Mouse (Mus musculus): ENCODE measurements around the gene Il33. TPM values are rescaled to one million over a fixed set of nuclear protein-coding genes. Genes with fewer than 3 reads are reported as not detected.

Il33 gene
- polyA plus RNA-seq, 2 experiments: 0.45 to 1.1 TPM

DNA sequence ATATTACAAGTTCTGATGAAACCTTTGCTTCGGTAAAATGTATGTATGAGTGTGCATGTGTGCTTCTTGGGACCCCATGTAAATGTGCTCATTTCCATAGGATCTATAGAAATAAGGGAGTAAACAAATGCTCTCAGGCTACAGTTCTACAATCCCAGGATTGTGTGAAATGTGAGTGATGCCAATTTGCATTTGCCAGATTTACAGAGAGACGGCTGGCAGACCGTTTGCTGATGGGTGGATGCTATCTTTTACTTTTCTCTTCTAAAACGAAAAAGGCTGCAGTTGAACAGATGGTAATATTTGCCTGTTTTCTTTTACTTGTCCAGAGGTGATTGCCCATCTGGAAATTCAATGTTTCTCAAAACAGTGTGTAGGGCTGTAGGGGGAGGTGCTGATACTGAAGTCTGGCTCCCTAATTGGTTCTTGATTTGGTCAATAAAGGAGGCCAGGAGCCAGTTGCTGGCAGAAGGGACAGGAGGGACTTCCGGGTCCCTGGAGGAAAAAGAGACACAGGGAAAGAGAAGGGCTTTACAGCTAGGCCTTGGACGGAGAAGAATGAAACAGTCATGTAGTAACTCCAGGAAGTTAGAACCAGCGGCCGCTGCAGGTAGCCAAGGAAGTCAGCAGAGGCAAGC lies 54.7 kb downstream of the Il33 start:
- H3K27me3 ChIP-seq (ENCODE audit: control insufficient read depth, insufficient read depth, low read length): no peaks in the 10 kb centered on the region
- TF ChIP-seq EP300 (IDR thresholded peaks at IDR 0.05; ENCODE audit: low read depth) (no peak), CTCF (IDR thresholded peaks at IDR 0.05; ENCODE audit: low read depth) (no peak)
- no peak for ATAC-seq (ENCODE audit: insufficient read depth)
- H3K4me1 ChIP-seq (replicated peaks; ENCODE audit: control insufficient read depth in 2 of 2, insufficient read depth in 2 of 2, low read length in 1 of 2): no peaks in the 10 kb centered on the region
- H3K9me3 ChIP-seq (ENCODE audit: control insufficient read depth, low read length): no peaks in the 10 kb centered on the region
- no peak overlapping the region for H3K27ac ChIP-seq
- no peak overlapping the region for H3K4me2 ChIP-seq (ENCODE audit: low read depth)
- WGBS (ENCODE audit: insufficient replicate concordance): 57% methylated on average over 8 of the region's 8 CpGs
- H3K36me3 ChIP-seq (replicated peaks; ENCODE audit: control insufficient read depth, insufficient read depth, low read depth): no peaks in the 10 kb centered on the region
- no peak overlapping the region for H3K4me3 ChIP-seq (ENCODE audit: insufficient read depth in 1 of 2, low read depth in 2 of 2, low read length in 2 of 2)
- no peak for DNase-seq (ENCODE audit: low read depth in 3 of 3, low spot score in 3 of 3)
- no peak overlapping the region for H3K9ac ChIP-seq (replicated peaks)

DNA sequence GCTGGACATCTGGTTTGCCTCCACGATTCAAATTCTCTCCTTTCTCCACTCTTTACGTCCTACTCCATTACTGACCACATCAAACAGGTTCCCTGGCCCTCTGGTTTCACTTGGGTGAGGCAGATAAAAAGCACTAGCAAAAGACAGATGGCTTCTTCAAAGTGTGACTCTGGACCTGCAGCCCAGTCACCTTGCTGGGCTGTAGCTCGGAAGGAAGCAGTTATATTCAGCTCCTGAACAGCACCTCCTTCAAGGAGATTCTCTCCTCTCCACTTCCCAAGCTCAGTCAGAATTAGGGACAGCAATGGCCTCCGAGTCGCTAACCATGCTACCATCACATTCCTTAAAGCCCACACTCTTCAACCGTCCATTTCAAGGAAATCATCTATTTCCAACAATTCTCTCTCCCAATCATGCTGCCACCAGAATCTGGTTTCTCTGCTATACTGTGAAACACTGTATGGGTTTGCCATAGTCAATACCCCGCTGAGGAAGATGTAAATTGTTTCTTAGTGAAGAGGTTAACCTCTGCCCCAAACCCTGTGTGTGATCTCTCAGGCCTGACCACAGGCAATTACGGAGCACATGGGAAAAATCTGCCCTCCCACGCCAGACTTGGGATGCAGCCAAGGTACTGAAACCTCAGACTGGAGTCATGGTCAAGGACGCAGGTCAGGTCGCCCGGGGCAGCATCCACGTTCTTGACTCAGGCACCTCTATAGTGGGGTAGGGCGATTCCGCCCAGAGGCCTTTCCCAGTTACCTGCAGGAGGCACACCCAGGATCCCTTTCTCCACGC lies 59.5 kb downstream of the Il33 start:
- TF ChIP-seq EP300 (IDR thresholded peaks at IDR 0.05; ENCODE audit: low read depth): no peak
- no peak for TF ChIP-seq CTCF (IDR thresholded peaks at IDR 0.05; ENCODE audit: low read depth)
- H3K4me3 ChIP-seq (ENCODE audit: insufficient read depth in 1 of 2, low read depth in 2 of 2, low read length in 2 of 2): no peak overlapping the region
- H3K9me3 ChIP-seq (ENCODE audit: control insufficient read depth, low read length): no peaks in the 10 kb centered on the region
- H3K27ac ChIP-seq: no peak overlapping the region
- H3K4me2 ChIP-seq (ENCODE audit: low read depth): no peak overlapping the region
- DNase-seq (ENCODE audit: low read depth in 3 of 3, low spot score in 3 of 3): no peak
- no peaks in the 10 kb centered on the region for H3K4me1 ChIP-seq (replicated peaks; ENCODE audit: control insufficient read depth in 2 of 2, insufficient read depth in 2 of 2, low read length in 1 of 2)
- no peak overlapping the region for H3K9ac ChIP-seq (replicated peaks)
- no peaks in the 10 kb centered on the region for H3K36me3 ChIP-seq (replicated peaks; ENCODE audit: control insufficient read depth, insufficient read depth, low read depth)
- no peaks in the 10 kb centered on the region for H3K27me3 ChIP-seq (ENCODE audit: control insufficient read depth, insufficient read depth, low read length)
- no peak for ATAC-seq (ENCODE audit: insufficient read depth)
- 62% methylated on average over 16 of the region's 16 CpGs for WGBS (ENCODE audit: insufficient replicate concordance)

DNA sequence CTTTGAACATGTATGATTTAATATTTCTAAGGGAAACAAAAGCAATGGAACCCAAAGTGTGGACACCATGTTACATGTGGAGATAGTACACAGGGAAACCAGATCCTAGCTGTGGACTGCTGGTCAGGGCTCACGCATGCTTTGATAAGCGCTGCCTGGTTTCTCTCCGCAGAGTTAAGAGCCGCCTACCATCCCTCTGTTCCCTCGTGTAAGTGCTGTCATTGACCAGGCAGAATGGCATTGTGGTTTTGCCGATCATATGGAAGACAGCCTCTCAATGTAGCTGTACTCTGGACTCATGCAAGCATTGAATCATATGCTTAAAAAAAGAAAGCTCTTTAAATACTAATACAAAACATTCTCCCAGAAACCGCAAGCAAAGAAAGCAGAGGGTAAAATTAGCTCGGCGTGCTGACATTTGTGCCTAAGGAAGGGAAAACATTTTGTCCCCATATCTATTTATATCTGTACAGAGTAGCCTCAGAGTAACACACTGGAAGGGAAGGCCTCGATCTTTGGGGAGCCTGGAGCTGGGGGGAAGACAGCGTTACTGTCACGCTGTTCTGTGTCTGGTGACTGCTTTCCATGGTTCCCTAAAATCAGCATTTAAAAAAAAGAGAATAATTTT lies 61.7 kb downstream of the Il33 start:
- H3K9ac ChIP-seq (replicated peaks): no peak overlapping the region
- ATAC-seq (ENCODE audit: insufficient read depth): no peak
- TF ChIP-seq EP300 (IDR thresholded peaks at IDR 0.05; ENCODE audit: low read depth) (no peak), CTCF (IDR thresholded peaks at IDR 0.05; ENCODE audit: low read depth) (no peak)
- H3K4me1 ChIP-seq (replicated peaks; ENCODE audit: control insufficient read depth in 2 of 2, insufficient read depth in 2 of 2, low read length in 1 of 2): no peaks in the 10 kb centered on the region
- WGBS (ENCODE audit: insufficient replicate concordance): 68% methylated on average over 12 of the region's 12 CpGs
- no peaks in the 10 kb centered on the region for H3K27me3 ChIP-seq (ENCODE audit: control insufficient read depth, insufficient read depth, low read length)
- no peaks in the 10 kb centered on the region for H3K9me3 ChIP-seq (ENCODE audit: control insufficient read depth, low read length)
- no peak for DNase-seq (ENCODE audit: low read depth in 3 of 3, low spot score in 3 of 3)
- H3K36me3 ChIP-seq (replicated peaks; ENCODE audit: control insufficient read depth, insufficient read depth, low read depth): no peaks in the 10 kb centered on the region
- H3K27ac ChIP-seq: no peak overlapping the region
- H3K4me2 ChIP-seq (ENCODE audit: low read depth): no peak overlapping the region
- H3K4me3 ChIP-seq (ENCODE audit: insufficient read depth in 1 of 2, low read depth in 2 of 2, low read length in 2 of 2): no peak overlapping the region

DNA sequence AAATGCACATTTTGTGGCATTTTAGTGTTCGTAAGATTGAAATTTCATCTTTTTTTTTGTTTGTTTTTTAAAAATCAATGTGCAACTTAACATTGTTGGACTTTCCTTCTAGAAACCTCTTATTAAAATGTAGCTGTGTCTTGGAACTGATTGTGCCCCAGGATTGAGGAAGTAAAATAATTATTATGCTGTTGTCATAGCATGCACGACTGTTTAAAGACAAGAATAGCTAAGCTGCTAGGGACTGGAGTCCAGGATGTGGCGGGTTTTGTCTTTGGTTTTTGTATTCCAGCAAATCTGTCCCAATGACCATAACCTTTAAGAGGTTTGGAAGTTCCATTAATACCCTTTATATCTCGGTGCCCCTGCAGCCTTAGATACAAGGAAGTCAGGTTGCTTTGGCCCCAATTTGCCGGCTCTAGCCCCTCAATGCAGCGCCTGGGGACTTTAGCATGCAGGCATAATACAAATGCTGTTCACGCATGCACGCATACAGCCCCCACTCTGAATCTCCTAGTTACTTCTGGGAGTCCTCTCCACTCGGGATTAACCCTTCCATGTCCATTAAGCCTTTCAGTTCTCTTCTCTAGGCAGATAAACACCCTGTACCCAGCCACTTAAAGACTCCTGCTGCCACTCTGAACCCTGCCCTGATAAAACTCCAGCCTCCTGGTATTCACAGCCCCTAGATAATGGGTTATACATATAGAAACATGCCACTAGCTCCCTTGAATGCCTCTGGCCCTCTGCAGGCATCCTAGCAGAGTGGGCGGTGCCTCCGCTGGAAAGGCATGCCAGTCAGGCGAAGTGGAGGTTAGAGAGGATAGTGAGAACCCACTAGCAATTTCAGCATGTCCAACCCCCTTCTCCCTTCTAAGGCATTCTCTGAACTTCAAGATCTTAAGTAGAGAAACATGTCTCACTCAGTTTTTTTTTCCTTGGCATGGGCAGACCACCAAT lies 75.8 kb downstream of the Il33 start:
- DNase-seq (ENCODE audit: low read depth in 3 of 3, low spot score in 3 of 3): no peak
- Histone ChIP-seq H3K36me3 (replicated peaks; ENCODE audit: control insufficient read depth, insufficient read depth, low read depth) (no peaks in the 10 kb centered on the region), H3K4me2 (ENCODE audit: low read depth) (no peak overlapping the region), H3K27ac (no peak overlapping the region), H3K4me1 (replicated peaks; ENCODE audit: control insufficient read depth in 2 of 2, insufficient read depth in 2 of 2, low read length in 1 of 2) (no peaks in the 10 kb centered on the region), H3K9ac (replicated peaks) (no peak overlapping the region), H3K27me3 (ENCODE audit: control insufficient read depth, insufficient read depth, low read length) (no peaks in the 10 kb centered on the region), H3K9me3 (ENCODE audit: control insufficient read depth, low read length) (no peaks in the 10 kb centered on the region), H3K4me3 (ENCODE audit: insufficient read depth in 1 of 2, low read depth in 2 of 2, low read length in 2 of 2) (no peak overlapping the region)
- TF ChIP-seq CTCF (IDR thresholded peaks at IDR 0.05; ENCODE audit: low read depth) (no peak), EP300 (IDR thresholded peaks at IDR 0.05; ENCODE audit: low read depth) (no peak)
- 49% methylated on average over 12 of the region's 12 CpGs for WGBS (ENCODE audit: insufficient replicate concordance)
- no peak for ATAC-seq (ENCODE audit: insufficient read depth)
